Mouse (Mus musculus): Measurements from ENCODE around the gene Ankrd65.

DNA sequence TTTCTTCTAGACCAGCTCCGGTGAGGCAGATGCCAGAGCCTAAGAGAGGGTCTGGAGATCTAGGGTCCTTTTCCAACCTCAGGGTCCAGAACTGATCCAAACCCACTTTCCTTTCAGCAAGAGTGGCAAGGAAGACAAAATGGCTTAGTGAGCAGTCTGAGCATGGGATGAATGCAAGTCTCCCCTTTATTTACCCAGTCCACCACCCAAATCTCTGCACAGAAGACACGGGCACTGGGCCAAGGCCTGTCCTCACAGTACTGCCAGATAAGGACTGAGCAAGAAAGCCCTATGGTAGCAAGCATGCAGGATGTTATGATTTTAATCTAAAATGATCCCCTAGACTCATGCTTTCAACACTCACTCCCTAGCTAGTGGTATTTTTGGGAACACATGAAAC lies 12.4 kb upstream of the Ankrd65 start:
- TF ChIP-seq POLR2A (IDR thresholded peaks at IDR 0.05; ENCODE audit: borderline replicate concordance, low read depth, low read length) (no peak), CTCF (IDR thresholded peaks at IDR 0.05; ENCODE audit: low read depth, low read length) (no peak)

All from bone marrow macrophage, adult 2 months (primary cell).